Mouse (Mus musculus): ENCODE results near the gene Tfb2m. TPM values are rescaled to one million over a fixed set of nuclear protein-coding genes. Genes with fewer than 3 reads are reported as not detected.

Gene Tfb2m
- polyA plus RNA-seq, 1 experiment from 2014 or later, result 31.5 TPM

DNA sequence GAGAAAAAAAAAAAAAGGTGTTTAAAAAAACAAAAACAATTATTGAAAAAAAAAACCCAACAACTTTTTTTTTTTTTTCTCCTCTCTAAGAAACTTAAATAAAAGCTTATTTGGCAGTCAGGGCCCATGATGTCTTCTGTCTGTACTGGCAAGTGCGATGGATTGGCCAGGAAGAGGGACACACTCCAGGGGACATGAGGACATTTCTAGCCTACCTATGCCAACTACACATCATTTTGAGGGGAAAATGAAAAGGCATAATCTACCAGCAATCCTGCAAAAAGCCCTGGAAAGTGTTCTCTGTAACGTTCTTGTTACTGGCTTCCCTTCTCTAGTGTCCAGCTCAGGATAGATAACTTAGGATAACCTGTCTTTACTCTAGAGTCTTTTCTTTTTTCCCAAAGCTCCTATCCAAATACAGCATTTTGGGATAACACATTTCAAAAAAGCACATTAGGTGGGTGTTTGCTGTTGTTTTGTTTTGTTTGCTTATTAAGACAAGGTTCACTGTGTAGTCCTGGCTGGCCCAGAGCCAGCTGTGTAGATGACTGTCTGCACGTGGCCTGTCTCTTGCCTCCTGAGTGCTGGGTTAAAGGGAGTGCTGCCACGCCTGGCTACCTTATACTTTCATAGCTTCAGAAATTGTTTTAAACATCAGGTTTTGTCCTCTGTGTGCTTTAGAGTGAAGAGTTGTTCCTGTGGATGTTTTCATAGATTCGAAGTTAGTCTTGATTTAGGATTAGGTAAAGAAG lies 7.3 kb upstream of the Tfb2m start:
- WGBS, result 82% methylated on average over 5 of the region's 5 CpGs
- Histone ChIP-seq H3K4me1 (replicated peaks) (peaks cover 7% of the 10 kb centered on the region), H3K9ac (replicated peaks) (no peak overlapping the region), H3K4me2 (replicated peaks) (no peak overlapping the region), H3K4me3 (replicated peaks) (no peak overlapping the region), H3K27me3 (no peaks in the 10 kb centered on the region), H3K9me3 (no peaks in the 10 kb centered on the region), H3K36me3 (no peaks in the 10 kb centered on the region), H3K27ac (no peak overlapping the region)
- ATAC-seq, result no peak

DNA sequence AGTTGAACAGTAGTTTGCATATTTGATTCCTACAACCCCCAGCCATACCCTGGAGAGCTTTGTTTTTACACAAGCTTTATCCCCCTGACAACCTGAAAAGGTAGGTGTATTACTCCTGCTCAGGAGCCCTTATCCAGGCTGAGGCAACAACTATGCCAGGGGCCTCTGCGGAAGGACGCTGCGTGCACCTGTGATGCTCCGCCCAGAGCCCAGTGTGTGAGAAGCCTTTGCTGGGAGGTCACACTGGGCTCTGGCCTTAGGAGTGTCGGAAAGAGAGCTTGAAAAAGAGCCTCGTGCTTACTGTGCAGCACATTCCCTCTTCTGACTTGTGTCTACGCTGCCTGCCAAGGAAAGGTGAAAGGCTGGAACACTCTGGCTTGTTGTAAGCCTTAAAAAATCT lies 6.7 kb upstream of the Tfb2m start:
- Histone ChIP-seq H3K4me1 (replicated peaks) (peaks cover 13% of the 10 kb centered on the region), H3K9me3 (no peaks in the 10 kb centered on the region), H3K36me3 (no peaks in the 10 kb centered on the region), H3K4me3 (replicated peaks) (no peak overlapping the region), H3K4me2 (replicated peaks) (no peak overlapping the region), H3K9ac (replicated peaks) (no peak overlapping the region), H3K27me3 (no peaks in the 10 kb centered on the region), H3K27ac (no peak overlapping the region)
- 43% methylated on average over 7 of the region's 7 CpGs for WGBS
- ATAC-seq, result no peak

DNA sequence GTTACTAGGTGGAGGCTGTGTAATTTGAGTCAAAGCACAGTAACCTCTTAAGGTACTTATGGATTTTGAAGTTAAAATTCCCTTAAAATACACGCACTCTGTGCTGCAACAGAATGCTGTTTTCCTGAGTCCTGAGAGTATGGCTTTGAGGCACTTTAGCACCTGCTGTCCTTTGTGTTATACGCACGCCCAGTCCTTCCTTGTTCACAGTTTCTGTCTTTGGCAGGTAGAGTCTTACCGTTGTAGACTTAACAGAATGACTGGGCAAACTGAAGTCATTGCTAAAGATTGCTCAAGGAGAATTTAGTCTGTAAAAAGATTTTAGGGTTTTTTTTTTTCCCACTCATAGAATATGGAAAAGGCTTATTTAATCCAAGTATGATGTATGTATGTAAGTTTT lies 5.9 kb upstream of the Tfb2m start:
- 92% methylated on average over 4 of the region's 4 CpGs for WGBS
- Histone ChIP-seq H3K4me1 (replicated peaks) (peaks cover 20% of the 10 kb centered on the region), H3K36me3 (no peaks in the 10 kb centered on the region), H3K27me3 (no peaks in the 10 kb centered on the region), H3K4me2 (replicated peaks) (no peak overlapping the region), H3K9ac (replicated peaks) (no peak overlapping the region), H3K4me3 (replicated peaks) (no peak overlapping the region), H3K27ac (no peak overlapping the region), H3K9me3 (no peaks in the 10 kb centered on the region)
- ATAC-seq, result no peak

DNA sequence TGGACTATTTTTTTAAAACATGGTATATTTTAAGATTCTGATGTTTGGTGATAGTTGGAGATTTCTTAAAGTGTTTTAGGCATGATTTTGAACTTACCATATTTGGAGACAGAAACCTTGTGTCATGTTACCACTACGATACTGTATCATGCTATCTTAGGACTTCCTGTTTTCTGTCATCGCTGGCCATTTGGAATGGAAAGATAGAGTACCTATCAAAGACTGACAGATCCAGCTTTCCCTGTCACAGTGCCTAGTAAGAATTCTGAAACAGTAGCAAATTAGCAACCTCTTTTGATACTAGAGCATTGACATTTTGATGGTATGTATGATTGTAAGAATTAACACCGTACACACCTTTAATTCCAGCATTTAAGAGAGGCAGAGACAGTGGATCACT lies 5.3 kb upstream of the Tfb2m start:
- peaks cover 20% of the 10 kb centered on the region for H3K4me1 ChIP-seq (replicated peaks)
- WGBS, result 93% methylated on average over 3 of the region's 3 CpGs
- no peak overlapping the region for H3K4me3 ChIP-seq (replicated peaks)
- H3K9ac ChIP-seq (replicated peaks), result no peak overlapping the region
- no peak overlapping the region for H3K27ac ChIP-seq
- no peaks in the 10 kb centered on the region for H3K36me3 ChIP-seq
- H3K4me2 ChIP-seq (replicated peaks), result no peak overlapping the region
- no peaks in the 10 kb centered on the region for H3K27me3 ChIP-seq
- ATAC-seq, result no peak
- no peaks in the 10 kb centered on the region for H3K9me3 ChIP-seq

DNA sequence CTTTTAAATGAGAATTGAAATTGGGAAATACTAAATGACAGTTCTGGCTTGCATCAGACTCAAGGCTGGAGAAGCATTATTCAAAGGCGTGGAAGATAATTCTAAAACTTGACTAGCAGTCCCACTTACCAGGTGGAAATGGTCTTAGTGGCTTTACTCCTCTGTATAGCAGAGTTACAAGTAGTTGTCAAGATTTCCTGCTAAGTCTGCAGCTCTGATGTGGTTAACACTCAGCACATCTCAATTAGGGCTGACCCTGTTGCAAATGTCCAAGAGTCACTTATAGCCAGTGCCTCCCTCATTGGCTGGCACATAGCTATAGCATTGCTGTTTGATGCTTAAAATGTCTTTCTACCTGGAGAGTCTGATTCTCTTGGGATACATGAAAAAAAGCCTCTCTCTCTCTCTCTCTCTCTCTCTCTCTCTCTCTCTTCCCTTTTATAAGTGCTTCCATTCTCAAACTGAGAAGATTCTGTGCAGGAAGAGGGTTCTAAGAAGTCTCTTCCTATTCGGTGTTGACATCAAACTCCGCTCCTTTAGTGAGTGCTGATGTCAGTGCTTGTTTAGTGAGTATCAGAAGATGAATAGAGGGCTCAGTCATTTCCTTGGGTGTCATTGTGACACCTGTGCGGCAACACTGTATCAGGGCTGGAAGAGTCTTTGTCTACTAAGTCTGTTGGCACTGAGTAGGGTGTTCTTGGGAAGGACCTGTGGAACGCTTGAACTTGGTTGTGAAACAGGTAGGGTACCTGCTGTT lies 3.1 kb upstream of the Tfb2m start:
- H3K36me3 ChIP-seq, result no peaks in the 10 kb centered on the region
- H3K27ac ChIP-seq, result no peak overlapping the region
- H3K4me2 ChIP-seq (replicated peaks), result no peak overlapping the region
- no peaks in the 10 kb centered on the region for H3K9me3 ChIP-seq
- no peak overlapping the region for H3K4me3 ChIP-seq (replicated peaks)
- H3K27me3 ChIP-seq, result no peaks in the 10 kb centered on the region
- 93% methylated on average over 5 of the region's 5 CpGs for WGBS
- no peak overlapping the region for H3K9ac ChIP-seq (replicated peaks)
- H3K4me1 ChIP-seq (replicated peaks), result peaks cover 35% of the 10 kb centered on the region
- ATAC-seq, result no peak

DNA sequence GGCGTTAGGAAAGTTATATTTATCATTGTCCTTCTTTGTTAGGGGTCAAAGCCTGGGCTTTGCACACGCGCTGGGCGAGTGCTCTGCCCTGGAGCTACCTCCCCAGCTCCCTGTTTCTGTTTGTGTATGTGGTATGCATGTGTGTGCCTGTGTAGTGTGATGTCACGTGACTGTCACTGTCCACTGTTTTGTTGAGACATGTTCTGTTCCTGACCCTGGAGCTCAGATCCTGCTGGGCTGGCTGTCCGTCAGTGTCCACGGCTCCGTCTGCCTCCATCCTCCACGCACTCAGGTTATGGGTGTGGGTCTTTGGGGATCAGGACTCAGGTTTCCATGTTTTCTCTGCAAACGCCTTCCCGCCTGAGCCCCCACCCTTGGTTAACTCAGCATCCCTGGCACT lies 2.2 kb upstream of the Tfb2m start:
- Histone ChIP-seq H3K4me3 (replicated peaks) (no peak overlapping the region; the same call in 1 of the 2 replicates), H3K36me3 (no peaks in the 10 kb centered on the region), H3K27ac (no peak overlapping the region), H3K4me1 (replicated peaks) (peaks cover 35% of the 10 kb centered on the region), H3K4me2 (replicated peaks) (peak overlapping the region; percentile 19; the same call in 1 of the 2 replicates), H3K27me3 (no peaks in the 10 kb centered on the region), H3K9me3 (no peaks in the 10 kb centered on the region), H3K9ac (replicated peaks) (peak overlapping the region; percentile 46)
- no peak for ATAC-seq
- WGBS, result 78% methylated on average over 11 of the region's 11 CpGs

DNA sequence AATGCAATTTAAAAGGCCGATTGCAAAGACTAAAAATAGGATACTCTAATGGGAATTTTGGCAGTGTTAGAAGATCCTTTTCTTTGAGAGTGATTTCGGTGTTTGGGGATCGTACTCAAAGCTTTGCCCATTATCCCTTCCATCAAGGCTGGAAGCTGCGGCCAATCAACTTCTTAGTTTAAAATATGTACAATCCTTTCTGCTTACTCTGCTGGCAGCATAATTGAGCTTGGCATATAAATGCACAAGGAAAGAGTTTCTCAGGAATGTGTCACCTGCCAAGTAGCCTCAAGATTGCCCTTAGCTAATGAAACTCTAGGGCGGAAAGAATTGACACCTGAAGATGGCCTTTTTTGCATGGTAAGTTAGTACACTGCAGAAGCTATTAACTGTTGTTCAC lies 1.1 kb upstream of the Tfb2m start:
- Histone ChIP-seq H3K36me3 (no peaks in the 10 kb centered on the region), H3K4me3 (replicated peaks) (peak overlapping the region; percentile 74), H3K9me3 (no peaks in the 10 kb centered on the region), H3K27me3 (no peaks in the 10 kb centered on the region), H3K4me1 (replicated peaks) (peaks cover 31% of the 10 kb centered on the region), H3K27ac (peak overlapping the region; percentile 97), H3K4me2 (replicated peaks) (peak overlapping the region; percentile 63), H3K9ac (replicated peaks) (peak overlapping the region; percentile 84)
- no peak for ATAC-seq
- 7% methylated on average over 5 of the region's 5 CpGs for WGBS

DNA sequence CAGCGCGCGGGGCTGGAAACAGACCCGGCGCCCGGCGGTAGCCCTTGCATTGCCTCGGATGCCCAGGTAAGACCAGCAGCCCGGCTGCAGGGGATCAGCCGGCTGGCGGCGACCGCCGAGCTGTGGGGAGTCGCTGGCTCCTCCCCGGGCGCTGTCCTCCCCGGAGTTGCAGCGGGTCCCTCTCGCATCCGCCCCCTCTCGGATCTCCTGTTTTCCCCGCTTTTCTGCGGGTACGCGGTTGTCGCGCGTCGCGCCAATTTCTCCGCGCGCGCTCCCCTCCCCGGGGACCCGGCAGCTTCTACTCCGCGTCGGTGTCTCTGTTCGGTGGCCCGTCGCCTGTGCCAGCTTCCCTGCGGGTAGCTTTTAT lies 467 bp upstream of the Tfb2m start:
- ATAC-seq, result peak; percentile 91
- peak overlapping the region; percentile 74 for H3K4me3 ChIP-seq (replicated peaks)
- H3K36me3 ChIP-seq, result no peaks in the 10 kb centered on the region
- peak overlapping the region; percentile 63 for H3K4me2 ChIP-seq (replicated peaks)
- no peaks in the 10 kb centered on the region for H3K9me3 ChIP-seq
- peak overlapping the region; percentile 97 for H3K27ac ChIP-seq
- peaks cover 31% of the 10 kb centered on the region for H3K4me1 ChIP-seq (replicated peaks)
- no peaks in the 10 kb centered on the region for H3K27me3 ChIP-seq
- WGBS, result 1% methylated on average over 43 of the region's 44 CpGs
- peak overlapping the region; percentile 84 for H3K9ac ChIP-seq (replicated peaks)

DNA sequence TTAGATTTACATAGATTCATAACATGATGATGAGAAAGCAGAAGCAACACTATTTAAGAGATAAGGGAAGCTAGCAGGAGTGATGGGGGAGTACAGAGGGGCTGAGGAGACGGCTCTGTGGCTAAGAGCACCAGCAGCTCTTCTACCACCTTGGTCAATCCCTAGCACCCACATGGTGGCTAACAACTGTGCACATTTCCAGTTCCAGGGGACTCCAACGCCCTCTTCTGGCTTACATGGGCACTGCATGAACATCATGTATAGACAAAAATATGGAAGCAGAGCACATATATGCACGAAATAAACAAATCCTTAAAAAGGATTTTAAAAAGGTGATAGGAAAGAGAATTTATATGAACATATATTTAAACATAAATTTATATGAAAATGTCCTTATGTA lies 4.6 kb downstream of the Tfb2m start:
- H3K36me3 ChIP-seq, result peaks cover 24% of the 10 kb centered on the region
- H3K4me1 ChIP-seq (replicated peaks), result peaks cover 15% of the 10 kb centered on the region
- 60% methylated on average over 3 of the region's 3 CpGs for WGBS
- ATAC-seq, result no peak
- no peak overlapping the region for H3K9ac ChIP-seq (replicated peaks)
- no peak overlapping the region for H3K4me3 ChIP-seq (replicated peaks)
- H3K9me3 ChIP-seq, result no peaks in the 10 kb centered on the region
- no peak overlapping the region for H3K27ac ChIP-seq
- no peak overlapping the region for H3K4me2 ChIP-seq (replicated peaks)
- H3K27me3 ChIP-seq, result no peaks in the 10 kb centered on the region

DNA sequence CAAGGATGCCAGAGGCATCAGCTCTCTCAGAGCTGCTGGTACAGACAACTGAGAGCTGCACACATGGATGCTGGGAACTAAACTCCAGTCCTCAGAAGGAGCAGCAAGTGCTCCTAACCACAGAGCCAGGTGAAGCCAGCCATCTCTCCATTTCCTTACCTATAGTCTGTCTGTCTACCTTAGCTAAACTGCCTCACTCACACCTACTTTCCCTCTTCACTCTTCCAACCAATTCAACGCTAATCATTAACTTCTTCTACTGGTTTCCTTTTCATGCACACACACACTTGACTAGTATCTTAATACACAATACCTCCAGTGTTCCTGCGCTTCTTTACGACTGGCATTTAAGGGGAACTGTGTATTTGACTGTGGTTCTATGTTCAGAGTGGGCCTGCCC lies 6.2 kb downstream of the Tfb2m start:
- H3K9me3 ChIP-seq, result no peaks in the 10 kb centered on the region
- peaks cover 26% of the 10 kb centered on the region for H3K36me3 ChIP-seq
- H3K27ac ChIP-seq, result no peak overlapping the region
- no peak for ATAC-seq
- H3K9ac ChIP-seq (replicated peaks), result no peak overlapping the region
- 94% methylated on average over 3 of the region's 3 CpGs for WGBS
- no peak overlapping the region for H3K4me3 ChIP-seq (replicated peaks)
- peaks cover 8% of the 10 kb centered on the region for H3K4me1 ChIP-seq (replicated peaks)
- no peaks in the 10 kb centered on the region for H3K27me3 ChIP-seq
- H3K4me2 ChIP-seq (replicated peaks), result no peak overlapping the region

DNA sequence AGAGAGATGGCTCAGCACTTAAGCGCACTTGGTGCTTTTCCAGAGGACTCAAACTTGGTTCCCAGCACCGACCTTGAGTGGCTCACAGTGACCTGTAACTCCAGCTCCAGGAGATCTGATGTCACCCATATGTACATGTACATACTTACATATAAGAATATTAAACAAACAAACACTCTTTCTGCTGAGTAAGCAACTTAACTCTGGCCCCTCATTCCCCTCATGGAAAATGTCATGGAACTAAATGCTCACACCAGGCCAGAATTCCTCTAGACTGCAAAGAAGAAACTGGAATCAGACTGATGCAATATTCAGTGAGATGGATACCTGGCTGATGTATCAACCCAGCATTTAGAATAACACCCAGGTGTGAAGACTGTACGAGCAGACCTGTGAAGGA lies 7.0 kb downstream of the Tfb2m start:
- Histone ChIP-seq H3K4me2 (replicated peaks) (no peak overlapping the region), H3K4me1 (replicated peaks) (no peaks in the 10 kb centered on the region; the same call in 1 of the 2 replicates), H3K27me3 (no peaks in the 10 kb centered on the region), H3K27ac (no peak overlapping the region), H3K9me3 (no peaks in the 10 kb centered on the region), H3K4me3 (replicated peaks) (no peak overlapping the region), H3K36me3 (peaks cover 28% of the 10 kb centered on the region), H3K9ac (replicated peaks) (no peak overlapping the region)
- WGBS, result 96% methylated on average over 3 of the region's 3 CpGs
- ATAC-seq, result no peak

DNA sequence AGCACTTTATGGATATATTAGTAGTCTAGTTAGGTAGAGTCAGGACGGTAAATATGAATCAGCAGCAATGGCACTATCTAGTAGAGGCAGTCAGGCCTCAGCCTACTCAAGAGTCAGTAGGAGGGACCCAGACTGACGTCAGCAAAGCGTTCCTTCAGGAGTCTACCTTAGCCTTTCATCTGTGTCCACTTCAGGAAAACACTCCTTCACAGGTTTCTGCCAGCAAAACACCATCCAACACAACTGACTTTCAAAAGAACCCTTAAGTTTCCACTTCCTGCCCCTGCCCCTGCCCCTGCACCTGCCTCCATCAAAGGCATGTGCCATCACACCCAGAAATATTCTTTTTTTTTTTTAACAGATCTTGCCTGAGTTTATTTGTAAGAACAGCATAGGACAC lies 26.2 kb downstream of the Tfb2m start:
- 0 out of 2 replicates have a peak, but pooled peaks cover 3% of the 10 kb centered on the region for H3K27me3 ChIP-seq
- 82% methylated on average over 3 of the region's 3 CpGs for WGBS
- no peak for ATAC-seq

More for the DNA sequence above, 26.2 kb downstream of the Tfb2m start:
- Histone ChIP-seq H3K27ac (no peak overlapping the region), H3K9me3 (no peaks in the 10 kb centered on the region), H3K4me3 (replicated peaks) (no peak overlapping the region), H3K9ac (replicated peaks) (no peak overlapping the region), H3K4me1 (replicated peaks) (peaks cover 7% of the 10 kb centered on the region), H3K36me3 (no peaks in the 10 kb centered on the region), H3K4me2 (replicated peaks) (no peak overlapping the region)
